ENCODE assay signal across 10 mouse cellular contexts in genomic region chr10:127332211-127332874, GRCm38 (mm10). TPM values are rescaled to one million over a fixed set of nuclear protein-coding genes. Genes with fewer than 3 reads are reported as not detected.
A peak's percentile ranks its signal among the peaks of the same experiment; 100 is the strongest.
DNase-seq lines count a peak whose midpoint lies in the region; ATAC-seq and TF ChIP-seq lines count a peak whose summit lies in the region.
"Had no signal": no experiment of that assay in that cellular context is flagged by ENCODE, and none has a peak within 500 bp of the region (broad histone marks: within the 10 kb centered on the region; RNA-seq: fewer than 3 reads in every experiment).

No protein-coding gene starts in this region.

- no peak for DNase-seq in heart, postnatal 10 days
- peak; percentile 50 for DNase-seq in MEL (ENCODE audit: low read depth, low spot score)
- peak; percentile 59 for DNase-seq in hindbrain, embryonic 10.5 days (ENCODE audit: low spot score)
- peak; percentile 52 for DNase-seq in midbrain, embryonic 10.5 days (ENCODE audit: low spot score)
- no peak for DNase-seq in cerebellum, postnatal 36 days
- no peak for DNase-seq in right cerebral cortex, postnatal 4 days
- no peak for DNase-seq in lung, postnatal 36 days

- no peaks in the 10 kb centered on the region for H3K36me3 ChIP-seq in heart, embryonic 13.5 days
- no peaks in the 10 kb centered on the region for H3K36me3 ChIP-seq in MEL (ENCODE audit: control insufficient read depth in 1 of 2, insufficient read depth in 2 of 2, low read length in 2 of 2)
- peaks cover 57% of the 10 kb centered on the region for H3K36me3 ChIP-seq in hindbrain, embryonic 10.5 days
- H3K36me3 ChIP-seq in midbrain, embryonic 10.5 days = peaks cover 69% of the 10 kb centered on the region

- TF ChIP-seq POLR2A in MEL (IDR thresholded peaks at IDR 0.05; ENCODE audit: control insufficient read depth in 1 of 2, insufficient read depth in 1 of 2, low read depth in 1 of 2, low read length in 2 of 2, poor library complexity in 1 of 2) = no peak

- H3K79me2 ChIP-seq in MEL (ENCODE audit: control insufficient read depth, insufficient read depth, low read length, poor library complexity) = no peaks in the 10 kb centered on the region

- no peaks in the 10 kb centered on the region for H3K9me3 ChIP-seq in heart, embryonic 13.5 days
- H3K9me3 ChIP-seq in MEL (replicated peaks; ENCODE audit: insufficient read depth, low read length) = no peaks in the 10 kb centered on the region
- no peaks in the 10 kb centered on the region for H3K9me3 ChIP-seq in hindbrain, embryonic 10.5 days
- no peaks in the 10 kb centered on the region for H3K9me3 ChIP-seq in midbrain, embryonic 10.5 days (replicated peaks)

- 37% methylated on average over 31 of the region's 31 CpGs for WGBS in heart, embryonic 13.5 days
- 23% methylated on average over 31 of the region's 31 CpGs for WGBS in hindbrain, embryonic 10.5 days
- WGBS in midbrain, embryonic 10.5 days = 38% methylated on average over 31 of the region's 31 CpGs

- H3K4me2 ChIP-seq in heart, embryonic 13.5 days = peak overlapping the region; percentile 55

- H3K9ac ChIP-seq in heart, embryonic 13.5 days = peak overlapping the region; percentile 65; the same call in 1 of the 2 replicates
- no peak overlapping the region for H3K9ac ChIP-seq in MEL (ENCODE audit: control insufficient read depth, low read depth, low read length, poor library complexity, severe bottlenecking)

- 0 out of 2 replicates have a peak, but pooled peaks cover 2% of the 10 kb centered on the region for H3K4me1 ChIP-seq in heart, embryonic 13.5 days
- no peaks in the 10 kb centered on the region for H3K4me1 ChIP-seq in MEL (ENCODE audit: control insufficient read depth in 1 of 2, insufficient read depth in 2 of 2, low read length in 2 of 2)
- H3K4me1 ChIP-seq in hindbrain, embryonic 10.5 days (replicated peaks) = peaks cover 10% of the 10 kb centered on the region; the same call in 1 of the 2 replicates
- H3K4me1 ChIP-seq in midbrain, embryonic 10.5 days = peaks cover 6% of the 10 kb centered on the region

- peak; percentile 23 for TF ChIP-seq RAD21 in MEL (IDR thresholded peaks at IDR 0.05; ENCODE audit: low read depth, low read length)

- ATAC-seq in heart, embryonic 13.5 days (ENCODE audit: extremely low read depth, insufficient number of reproducible peaks, low FRiP score, low TSS enrichment) = no peak

- no peak for TF ChIP-seq EP300 in MEL (IDR thresholded peaks at IDR 0.05; ENCODE audit: low read depth in 1 of 2, low read length in 2 of 2)

- H3K27me3 ChIP-seq in heart, embryonic 13.5 days (replicated peaks) = peaks cover 85% of the 10 kb centered on the region
- no peaks in the 10 kb centered on the region for H3K27me3 ChIP-seq in MEL (ENCODE audit: control insufficient read depth in 1 of 2, insufficient read depth in 2 of 2, low read length in 2 of 2)
- peaks cover 45% of the 10 kb centered on the region for H3K27me3 ChIP-seq in hindbrain, embryonic 10.5 days (ENCODE audit: insufficient read depth, poor library complexity, severe bottlenecking)
- H3K27me3 ChIP-seq in midbrain, embryonic 10.5 days (ENCODE audit: low read depth, poor library complexity, severe bottlenecking) = peaks cover 57% of the 10 kb centered on the region

- TF ChIP-seq CTCF in MEL (IDR thresholded peaks at IDR 0.05 in 2 of 3, conservative IDR thresholded peaks at IDR 0.05 in 1 of 3; ENCODE audit: control insufficient read depth in 1 of 3, insufficient read depth in 1 of 3, low read depth in 2 of 3, low read length in 3 of 3, poor library complexity in 1 of 3, severe bottlenecking in 1 of 3) = peak; percentile 48 to 57 (median 55)

- intact Hi-C loops in heart, postnatal 10 days (cut with DNase I) = no loop called here

- H3K27ac ChIP-seq in heart, embryonic 13.5 days (replicated peaks) = no peak overlapping the region
- no peak overlapping the region for H3K27ac ChIP-seq in MEL (ENCODE audit: control insufficient read depth, low read depth, low read length)
- peak overlapping the region; percentile 69; the same call in 1 of the 2 replicates for H3K27ac ChIP-seq in hindbrain, embryonic 10.5 days
- H3K27ac ChIP-seq in midbrain, embryonic 10.5 days (replicated peaks) = peak overlapping the region; percentile 76

- H3K4me3 ChIP-seq in heart, embryonic 13.5 days = peak overlapping the region; percentile 18; the same call in 1 of the 2 replicates
- no peak overlapping the region for H3K4me3 ChIP-seq in MEL (ENCODE audit: control insufficient read depth in 1 of 2, insufficient read depth in 1 of 2, low read depth in 2 of 2, low read length in 2 of 2)
- H3K4me3 ChIP-seq in hindbrain, embryonic 10.5 days = peak overlapping the region; percentile 44
- peak overlapping the region; percentile 41 for H3K4me3 ChIP-seq in midbrain, embryonic 10.5 days
- H3K4me3 ChIP-seq: erythroblast, embryonic 14.5 days; megakaryocyte, embryonic 14.5 days had no signal

TF ChIP-seq in MEL, 35 proteins besides CTCF, POLR2A, EP300 and RAD21:
- TF ChIP-seq NELFE (IDR thresholded peaks at IDR 0.05; ENCODE audit: low read depth, low read length) (no peak), ZKSCAN1 (IDR thresholded peaks at IDR 0.05; ENCODE audit: low read depth, low read length) (no peak), SMC3 (IDR thresholded peaks at IDR 0.05; ENCODE audit: low read depth, low read length) (peak; percentile 33)

RNA-seq across cellular contexts. Expression of gene Gli1, which starts 9.4 kb away (rescaled TPM):
- 0.93 and 1.4 TPM in 2 replicates for polyA plus RNA-seq in heart, embryonic 13.5 days (2015; fragmentation: Nextera tagmentation; extraction: Ambion mirVana)
- total RNA-seq in heart, postnatal 10 days (2021) = 1 to 10 TPM; 2.1 to 2.5 TPM
- 1.3 and 1.4 TPM in 2 replicates for total RNA-seq in MEL (2012; rRNA removed)
- polyA plus RNA-seq in MEL (2012; ENCODE audit: insufficient read depth in 1 of 2, insufficient read length in 2 of 2, low read depth in 1 of 2, low replicate concordance in 2 of 2, missing spikeins in 1 of 2) = 1 to 10 TPM in 1 of 2 experiments, not detected in 1; 8.0 TPM
- 7.1 and 7.3 TPM in 2 replicates for polyA plus RNA-seq in hindbrain, embryonic 10.5 days (2016; fragmentation: Nextera tagmentation; extraction: Ambion mirVana)
- polyA plus RNA-seq in midbrain, embryonic 10.5 days (2016; fragmentation: Nextera tagmentation; extraction: Ambion mirVana) = 7.8 and 11.0 TPM in 2 replicates
- polyA plus RNA-seq: erythroblast, embryonic 14.5 days had no signal

RNA-seq across cellular contexts. Expression of gene Arhgap9, which starts 10.6 kb away (rescaled TPM):
- 1.7 and 1.9 TPM in 2 replicates for polyA plus RNA-seq in heart, embryonic 13.5 days (2015; fragmentation: Nextera tagmentation; extraction: Ambion mirVana)
- total RNA-seq in heart, postnatal 10 days (2021) = 1 to 10 TPM; 3.3 to 4.1 TPM
- 24.4 and 27.7 TPM in 2 replicates for total RNA-seq in MEL (2012; rRNA removed)
- polyA plus RNA-seq in MEL (2012; ENCODE audit: insufficient read depth in 1 of 2, insufficient read length in 2 of 2, low read depth in 1 of 2, low replicate concordance in 2 of 2, missing spikeins in 1 of 2) = 10 to 100 TPM in 1 of 2 experiments, not detected in 1; 41.1 TPM
- polyA plus RNA-seq in hindbrain, embryonic 10.5 days (2016; fragmentation: Nextera tagmentation; extraction: Ambion mirVana) = 1.8 and 2.5 TPM in 2 replicates
- polyA plus RNA-seq in midbrain, embryonic 10.5 days (2016; fragmentation: Nextera tagmentation; extraction: Ambion mirVana) = 1.1 and 1.3 TPM in 2 replicates

RNA-seq across cellular contexts. Expression of gene Mars, which starts 20.8 kb away (rescaled TPM):
- polyA plus RNA-seq in heart, embryonic 13.5 days (2015; fragmentation: Nextera tagmentation; extraction: Ambion mirVana) = 84.0 and 86.4 TPM in 2 replicates
- total RNA-seq in heart, postnatal 10 days (2021) = 10 to 100 TPM; 42.0 to 43.9 TPM
- 147 and 162 TPM in 2 replicates for total RNA-seq in MEL (2012; rRNA removed)
- 100 to 1,000 TPM in 1 of 2 experiments, not detected in 1; 195 TPM for polyA plus RNA-seq in MEL (2012; ENCODE audit: insufficient read depth in 1 of 2, insufficient read length in 2 of 2, low read depth in 1 of 2, low replicate concordance in 2 of 2, missing spikeins in 1 of 2)
- 171 and 174 TPM in 2 replicates for polyA plus RNA-seq in hindbrain, embryonic 10.5 days (2016; fragmentation: Nextera tagmentation; extraction: Ambion mirVana)
- polyA plus RNA-seq in midbrain, embryonic 10.5 days (2016; fragmentation: Nextera tagmentation; extraction: Ambion mirVana) = 180 and 187 TPM in 2 replicates

RNA-seq across cellular contexts. Expression of gene Inhbe, which starts 21.9 kb away (rescaled TPM):
- polyA plus RNA-seq in heart, embryonic 13.5 days (2015; fragmentation: Nextera tagmentation; extraction: Ambion mirVana) = 0.06 TPM in 1 of 2 replicates, not detected in the other
- total RNA-seq in heart, postnatal 10 days (2021) = not detected
- total RNA-seq in MEL (2012; rRNA removed) = not detected in 2 replicates
- under 1 TPM in 1 of 2 experiments, not detected in 1; 0.03 TPM for polyA plus RNA-seq in MEL (2012; ENCODE audit: insufficient read depth in 1 of 2, insufficient read length in 2 of 2, low read depth in 1 of 2, low replicate concordance in 2 of 2, missing spikeins in 1 of 2)
- polyA plus RNA-seq in hindbrain, embryonic 10.5 days (2016; fragmentation: Nextera tagmentation; extraction: Ambion mirVana) = not detected in 2 replicates
- 0.02 TPM in 1 of 2 replicates, not detected in the other for polyA plus RNA-seq in midbrain, embryonic 10.5 days (2016; fragmentation: Nextera tagmentation; extraction: Ambion mirVana)
- polyA plus RNA-seq: erythroblast, embryonic 14.5 days had no signal

RNA-seq across cellular contexts. Expression of gene Inhbc, which starts 37.9 kb away (rescaled TPM):
- polyA plus RNA-seq in heart, embryonic 13.5 days (2015; fragmentation: Nextera tagmentation; extraction: Ambion mirVana) = not detected in 2 replicates
- total RNA-seq in heart, postnatal 10 days (2021) = not detected
- total RNA-seq in MEL (2012; rRNA removed) = not detected in 2 replicates
- polyA plus RNA-seq in MEL (2012; ENCODE audit: insufficient read depth in 1 of 2, insufficient read length in 2 of 2, low read depth in 1 of 2, low replicate concordance in 2 of 2, missing spikeins in 1 of 2) = not detected
- polyA plus RNA-seq in hindbrain, embryonic 10.5 days (2016; fragmentation: Nextera tagmentation; extraction: Ambion mirVana) = 0.13 TPM in 1 of 2 replicates, not detected in the other
- not detected in 2 replicates for polyA plus RNA-seq in midbrain, embryonic 10.5 days (2016; fragmentation: Nextera tagmentation; extraction: Ambion mirVana)
- polyA plus RNA-seq: erythroblast, embryonic 14.5 days had no signal

Comparison
In these comparisons a context has a peak if more than half of its experiments do, and no peak if none do; other contexts are left out.
1. H3K27ac ChIP-seq: peak in hindbrain, embryonic 10.5 days (single experiment) and midbrain, embryonic 10.5 days (single experiment); none in heart, embryonic 13.5 days (single experiment) and MEL (single experiment).
2. H3K4me3 ChIP-seq: peak in heart, embryonic 13.5 days (single experiment), hindbrain, embryonic 10.5 days (single experiment) and midbrain, embryonic 10.5 days (single experiment); none in MEL (0 of 2).
3. DNase-seq: peak in MEL (single experiment), hindbrain, embryonic 10.5 days (single experiment) and midbrain, embryonic 10.5 days (single experiment); none in heart, postnatal 10 days (0 of 2), cerebellum, postnatal 36 days (0 of 2), right cerebral cortex, postnatal 4 days (single experiment) and lung, postnatal 36 days (single experiment).